In genomic region chr1:165613926-165614325, GRCm38 (mm10) we compare ENCODE assay signal across 18 mouse cellular contexts.
"Had no signal": no experiment of that assay in that cellular context is flagged by ENCODE, and none has a peak within 500 bp of the region (broad histone marks: within the 10 kb centered on the region; RNA-seq: fewer than 3 reads in every experiment).

No protein-coding gene starts in this region.

- H3K4me3 ChIP-seq: midbrain, embryonic 10.5 days; midbrain, embryonic 12.5 days; myocyte; neural tube, embryonic 13.5 days; neural tube, embryonic 15.5 days had no signal

- H3K27ac ChIP-seq: midbrain, embryonic 10.5 days; midbrain, embryonic 12.5 days; neural tube, embryonic 13.5 days; neural tube, embryonic 15.5 days had no signal

- H3K27me3 ChIP-seq: midbrain, embryonic 12.5 days; neural tube, embryonic 13.5 days; neural tube, embryonic 15.5 days had no signal

- H3K9me3 ChIP-seq: midbrain, embryonic 12.5 days; neural tube, embryonic 15.5 days had no signal

- H3K9ac ChIP-seq: lung, embryonic 14.5 days; midbrain, embryonic 12.5 days; neural tube, embryonic 13.5 days; neural tube, embryonic 15.5 days had no signal

- DNase-seq: lung, adult 18-20 months; lung, embryonic 14.5 days; lung, postnatal 10 days; lung, postnatal 4 days; midbrain, embryonic 14.5 days; retina, postnatal 1 day; right cerebral cortex, adult 18-20 months; right cerebral cortex, postnatal 25 days; right cerebral cortex, postnatal 4 days; spleen, adult 18-20 months; thymus, adult 18-20 months; thymus, postnatal 14 days; thymus, postnatal 4 days had no signal
